Mouse (Mus musculus): ENCODE data around the gene Slc12a8. TPM values are rescaled to one million over a fixed set of nuclear protein-coding genes. Genes with fewer than 3 reads are reported as not detected.
"Not testable (repeated sequence)": the region's sequence is repeated elsewhere in the genome, so short reads cannot be mapped to it uniquely, and the experiment has no call there.

Gene Slc12a8
- total RNA-seq (2022), result under 1 TPM; 0.34 to 0.72 (median 0.47) TPM

- peak; percentile 13 for DNase-seq (ENCODE audit: low spot score)
Measured at GRCm38 (mm10) chr16:33516807-33517565, at the start of gene Slc12a8. Slc12a8 (plus strand) TSS chr16:33517328.

GRCm38 (mm10) chr16:33467451-33467850, 49.7 kb upstream of the Slc12a8 start:
- DNase-seq (ENCODE audit: low spot score), result no peak

GRCm38 (mm10) chr16:33469973-33470372, 47.2 kb upstream of the Slc12a8 start:
- no peak for DNase-seq (ENCODE audit: low spot score)

GRCm38 (mm10) chr16:33474381-33474780, 42.7 kb upstream of the Slc12a8 start:
- no peak for DNase-seq (ENCODE audit: low spot score)

- DNase-seq (ENCODE audit: low spot score), result no peak
Measured at GRCm38 (mm10) chr16:33479926-33480325, 37.2 kb upstream of the Slc12a8 start.

GRCm38 (mm10) chr16:33481148-33481547, 36.0 kb upstream of the Slc12a8 start:
- DNase-seq (ENCODE audit: low spot score), result no peak

- peak; percentile 24 for DNase-seq (ENCODE audit: low spot score)
Measured at GRCm38 (mm10) chr16:33482309-33482708, 34.8 kb upstream of the Slc12a8 start.

- DNase-seq (ENCODE audit: low spot score), result no peak
Measured at GRCm38 (mm10) chr16:33487709-33488108, 29.4 kb upstream of the Slc12a8 start.

- DNase-seq (ENCODE audit: low spot score), result no peak
Measured at GRCm38 (mm10) chr16:33494374-33494773, 22.8 kb upstream of the Slc12a8 start.

GRCm38 (mm10) chr16:33508082-33508481, 9.0 kb upstream of the Slc12a8 start:
- no peak for DNase-seq (ENCODE audit: low spot score)

GRCm38 (mm10) chr16:33509231-33509630, 7.9 kb upstream of the Slc12a8 start:
- DNase-seq (ENCODE audit: low spot score), result not testable (repeated sequence)

GRCm38 (mm10) chr16:33510856-33511255, 6.3 kb upstream of the Slc12a8 start:
- not testable (repeated sequence) for DNase-seq (ENCODE audit: low spot score)

GRCm38 (mm10) chr16:33512555-33512954, 4.6 kb upstream of the Slc12a8 start:
- DNase-seq (ENCODE audit: low spot score), result no peak

- no peak for DNase-seq (ENCODE audit: low spot score)
Measured at GRCm38 (mm10) chr16:33517627-33518026, 499 bp downstream of the Slc12a8 start.

- DNase-seq (ENCODE audit: low spot score), result no peak
Measured at GRCm38 (mm10) chr16:33518236-33518635, 1.1 kb downstream of the Slc12a8 start.

GRCm38 (mm10) chr16:33519916-33520568, 2.9 kb downstream of the Slc12a8 start:
- no peak for DNase-seq (ENCODE audit: low spot score)

GRCm38 (mm10) chr16:33522516-33522915, 5.4 kb downstream of the Slc12a8 start:
- no peak for DNase-seq (ENCODE audit: low spot score)

- no peak for DNase-seq (ENCODE audit: low spot score)
Measured at GRCm38 (mm10) chr16:33523571-33523970, 6.4 kb downstream of the Slc12a8 start.

- no peak for DNase-seq (ENCODE audit: low spot score)
Measured at GRCm38 (mm10) chr16:33529502-33530454, 12.7 kb downstream of the Slc12a8 start.

GRCm38 (mm10) chr16:33531184-33531583, 14.1 kb downstream of the Slc12a8 start:
- DNase-seq (ENCODE audit: low spot score), result no peak

GRCm38 (mm10) chr16:33536456-33536855, 19.3 kb downstream of the Slc12a8 start:
- DNase-seq (ENCODE audit: low spot score), result no peak

Data from heart, adult 8-10 months (tissue).